ENCODE assay signal across 8 mouse cellular contexts in genomic region chr11:116654255-116654821, GRCm38 (mm10). TPM values are rescaled to one million over a fixed set of nuclear protein-coding genes. Genes with fewer than 3 reads are reported as not detected.
A peak's percentile ranks its signal among the peaks of the same experiment; 100 is the strongest.
DNase-seq lines count a peak whose midpoint lies in the region; ATAC-seq and TF ChIP-seq lines count a peak whose summit lies in the region.

Cygb (minus strand) TSS chr11:116654313.

- peaks cover 48% of the 10 kb centered on the region for H3K27me3 ChIP-seq in G1E (ENCODE audit: insufficient read depth, low read length)
- peaks cover 18% of the 10 kb centered on the region for H3K27me3 ChIP-seq in embryonic facial prominence, embryonic 11.5 days (ENCODE audit: control insufficient read depth, insufficient read depth, low read length)
- peaks cover 61% of the 10 kb centered on the region for H3K27me3 ChIP-seq in heart, embryonic 13.5 days (replicated peaks)
- peaks cover 55% of the 10 kb centered on the region for H3K27me3 ChIP-seq in midbrain, embryonic 13.5 days

- peak within 1 kb of the TSS; percentile 98 for H3K4me2 ChIP-seq in embryonic facial prominence, embryonic 11.5 days (ENCODE audit: low read depth, low read length)
- peak within 1 kb of the TSS; percentile 94 for H3K4me2 ChIP-seq in heart, embryonic 13.5 days
- peak within 1 kb of the TSS; percentile 91 for H3K4me2 ChIP-seq in midbrain, embryonic 13.5 days (replicated peaks)

- no peaks in the 10 kb centered on the region for H3K36me3 ChIP-seq in G1E (replicated peaks)
- H3K36me3 ChIP-seq in embryonic facial prominence, embryonic 11.5 days (replicated peaks; ENCODE audit: control insufficient read depth, insufficient read depth, low read depth, low read length) = no peaks in the 10 kb centered on the region
- no peaks in the 10 kb centered on the region for H3K36me3 ChIP-seq in heart, embryonic 13.5 days
- no peaks in the 10 kb centered on the region for H3K36me3 ChIP-seq in midbrain, embryonic 13.5 days

- H3K4me1 ChIP-seq in G1E (ENCODE audit: insufficient read depth, low read depth, low read length) = peaks cover 52% of the 10 kb centered on the region
- no peaks in the 10 kb centered on the region; the same call in 1 of the 2 replicates for H3K4me1 ChIP-seq in embryonic facial prominence, embryonic 11.5 days (ENCODE audit: control insufficient read depth, insufficient read depth, low read length)
- H3K4me1 ChIP-seq in heart, embryonic 13.5 days = peaks cover 41% of the 10 kb centered on the region
- peaks cover 47% of the 10 kb centered on the region for H3K4me1 ChIP-seq in midbrain, embryonic 13.5 days (replicated peaks)

- ATAC-seq in cerebellum, adult (ENCODE audit: insufficient number of reproducible peaks, low FRiP score, low TSS enrichment) = no peak
- no peak for ATAC-seq in G1E (ENCODE audit: extremely low read depth, insufficient number of reproducible peaks, low FRiP score, poor library complexity, severe bottlenecking)
- ATAC-seq in embryonic facial prominence, embryonic 11.5 days (replicated peaks; ENCODE audit: insufficient number of reproducible peaks, low FRiP score, low TSS enrichment, low read depth) = no peak
- ATAC-seq in heart, embryonic 13.5 days (ENCODE audit: extremely low read depth, insufficient number of reproducible peaks, low FRiP score, low TSS enrichment) = no peak
- ATAC-seq in midbrain, embryonic 13.5 days = peak; percentile 29
- no peak for ATAC-seq in megakaryocyte-erythroid progenitor cell, adult 5-6 weeks (replicated peaks; ENCODE audit: low FRiP score, low TSS enrichment, poor library complexity, severe bottlenecking)

- H3K9ac ChIP-seq in embryonic facial prominence, embryonic 11.5 days (replicated peaks; ENCODE audit: low read length) = peak within 1 kb of the TSS; percentile 65
- peak within 1 kb of the TSS; percentile 82 for H3K9ac ChIP-seq in heart, embryonic 13.5 days
- H3K9ac ChIP-seq in midbrain, embryonic 13.5 days (replicated peaks) = peak within 1 kb of the TSS; percentile 76

- H3K9me3 ChIP-seq in G1E (replicated peaks) = peaks cover 4% of the 10 kb centered on the region; the same call in 1 of the 2 replicates
- H3K9me3 ChIP-seq in embryonic facial prominence, embryonic 11.5 days (replicated peaks; ENCODE audit: control insufficient read depth, low read length) = no peaks in the 10 kb centered on the region
- no peaks in the 10 kb centered on the region for H3K9me3 ChIP-seq in heart, embryonic 13.5 days
- no peaks in the 10 kb centered on the region for H3K9me3 ChIP-seq in midbrain, embryonic 13.5 days

- peak; percentile 79 for DNase-seq in cerebellum, adult 11 months
- no peak for DNase-seq in G1E (ENCODE audit: low spot score)
- DNase-seq in embryonic facial prominence, embryonic 11.5 days (ENCODE audit: low spot score) = peak; percentile 33
- no peak for DNase-seq in layer of hippocampus, postnatal 36 days

- no peak within 1 kb of the TSS for H3K27ac ChIP-seq in embryonic facial prominence, embryonic 11.5 days (replicated peaks; ENCODE audit: low read depth, low read length)
- H3K27ac ChIP-seq in heart, embryonic 13.5 days (replicated peaks) = no peak within 1 kb of the TSS
- H3K27ac ChIP-seq in midbrain, embryonic 13.5 days = no peak within 1 kb of the TSS; the same call in 1 of the 2 replicates

- peak within 1 kb of the TSS; percentile 23; the same call in 1 of the 2 replicates for H3K4me3 ChIP-seq in G1E (ENCODE audit: low read depth, low read length)
- H3K4me3 ChIP-seq in embryonic facial prominence, embryonic 11.5 days (ENCODE audit: low read depth, low read length) = peak within 1 kb of the TSS; percentile 46
- peak within 1 kb of the TSS; percentile 61 for H3K4me3 ChIP-seq in heart, embryonic 13.5 days
- H3K4me3 ChIP-seq in midbrain, embryonic 13.5 days (replicated peaks) = peak within 1 kb of the TSS; percentile 55

- 6% methylated on average over 28 of the region's 28 CpGs for WGBS in embryonic facial prominence, embryonic 11.5 days
- WGBS in heart, embryonic 13.5 days = 5% methylated on average over 27 of the region's 28 CpGs
- WGBS in midbrain, embryonic 13.5 days = 8% methylated on average over 28 of the region's 28 CpGs

- TF ChIP-seq CTCF in G1E (IDR thresholded peaks at IDR 0.05; ENCODE audit: low read depth, low read length) = no peak

RNA-seq across cellular contexts. Expression of gene Cygb, which starts in this region (rescaled TPM):
- not detected in 2 replicates for total RNA-seq in G1E (2014; fragmentation: Nextera tagmentation)
- total RNA-seq in G1E (2017) = not detected in 2 replicates
- 0.05 TPM in 1 of 2 replicates, not detected in the other for polyA plus RNA-seq in G1E (2012)
- 3.5 and 3.8 TPM in 2 replicates for polyA plus RNA-seq in embryonic facial prominence, embryonic 11.5 days (2014; fragmentation: Nextera tagmentation; extraction: Ambion mirVana)
- polyA plus RNA-seq in heart, embryonic 13.5 days (2015; fragmentation: Nextera tagmentation; extraction: Ambion mirVana) = 2.6 TPM in 2 replicates
- 10 to 100 TPM; 72.2 to 74.8 TPM for total RNA-seq in layer of hippocampus, postnatal 36 days (2021)
- polyA plus RNA-seq in midbrain, embryonic 13.5 days (2015; fragmentation: Nextera tagmentation; extraction: Ambion mirVana) = 8.8 TPM in 2 replicates
- total RNA-seq in megakaryocyte-erythroid progenitor cell, adult 5-6 weeks (2014; fragmentation: Nextera tagmentation) = not detected in 2 replicates
- not detected in 2 replicates for total RNA-seq in megakaryocyte-erythroid progenitor cell, adult 5-6 weeks (2017)

Comparison
In these comparisons a context has a peak if more than half of its experiments do, and no peak if none do; other contexts are left out.
1. RNA of gene Cygb (total RNA-seq): 72.2 to 74.8 TPM in layer of hippocampus, postnatal 36 days; not detected in G1E and not detected in megakaryocyte-erythroid progenitor cell, adult 5-6 weeks; every median in the first group is over 10 times any median in the second.
2. DNase-seq: peak in cerebellum, adult 11 months (single experiment) and embryonic facial prominence, embryonic 11.5 days (single experiment); none in G1E (single experiment) and layer of hippocampus, postnatal 36 days (0 of 2).
3. Peak in every context shown above with its lines, with median percentiles within 50 percentile points of each other: H3K4me3 ChIP-seq, H3K4me2 ChIP-seq and H3K9ac ChIP-seq.